Mouse (Mus musculus) kidney, adult 2 months (tissue): ENCODE results near the gene Mill2.

Source experiments
- CTCF ChIP-seq: fragments of 200-500 bp; conservative IDR thresholded peaks from 2 replicates; pipeline ENCODE4 v1.5.1; 2011; ENCODE audit warnings: low read depth, mild to moderate bottlenecking, control low read depth, low read length, moderate library complexity, mixed read lengths; ENCODE audit not compliant: insufficient read depth, insufficient read length
- POLR2A ChIP-seq: fragments of 200-500 bp; IDR thresholded peaks from one replicate; pipeline ENCODE4 v1.6.1; 2011; ENCODE audit warnings: low read depth, low read length, control low read depth

DNA sequence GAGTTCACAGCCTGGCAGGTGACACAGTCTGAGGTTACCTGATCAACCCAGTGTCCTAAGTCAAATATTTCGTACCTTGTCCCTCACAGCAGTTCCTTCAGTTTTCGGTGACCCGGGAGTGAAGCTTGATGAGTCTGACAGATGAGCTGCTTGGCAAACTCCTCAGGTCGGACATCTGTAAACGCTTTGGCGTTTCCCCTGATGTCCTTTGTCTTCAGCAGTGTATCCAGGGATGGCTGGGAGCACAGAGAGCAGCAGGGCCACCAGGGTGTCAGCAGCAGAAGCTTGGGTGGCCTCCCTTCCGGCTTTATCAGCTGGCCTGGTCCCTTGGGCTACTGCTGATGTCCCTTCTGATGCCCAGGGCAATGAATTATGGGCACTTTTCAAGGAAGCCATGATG is 38.9 kb downstream of the Mill2 start:
- TF ChIP-seq CTCF, result no peak
- no peak for TF ChIP-seq POLR2A
